Mouse (Mus musculus) right cerebral cortex, adult 2 months (tissue): ENCODE measurements around the gene Fam117a.

Experiments
- DNase-seq, 2 experiments: peaks; one replicate each; pipeline ENCODE4 v3.0.0; 2021 to 2022; ENCODE audit warnings: low spot score in 2 of 2

Gene Fam117a

GRCm38 (mm10) chr11:95365596-95365995 is 28.8 kb downstream of the Fam117a start:
- DNase-seq, result peak; percentile 49 to 62

GRCm38 (mm10) chr11:95366280-95366897 is 29.6 kb downstream of the Fam117a start:
- no peak for DNase-seq

- no peak for DNase-seq
These were observed 30.4 kb downstream of the Fam117a start for GRCm38 (mm10) chr11:95367011-95367735.

GRCm38 (mm10) chr11:95368231-95368823 is 31.5 kb downstream of the Fam117a start:
- DNase-seq, result no peak

GRCm38 (mm10) chr11:95368871-95369270 is 32.1 kb downstream of the Fam117a start:
- no peak for DNase-seq

GRCm38 (mm10) chr11:95369964-95370890 is 33.4 kb downstream of the Fam117a start:
- DNase-seq, result peak in 1 of 2 experiments; percentile 21

GRCm38 (mm10) chr11:95371182-95371581 is 34.4 kb downstream of the Fam117a start:
- no peak for DNase-seq

- DNase-seq, result peak in 1 of 2 experiments; percentile 38
These were observed 42.1 kb downstream of the Fam117a start for GRCm38 (mm10) chr11:95378926-95379325.

- DNase-seq, result no peak
These were observed 42.7 kb downstream of the Fam117a start for GRCm38 (mm10) chr11:95379552-95379951.

- no peak for DNase-seq
These were observed 43.9 kb downstream of the Fam117a start for GRCm38 (mm10) chr11:95380711-95381110.

- DNase-seq, result no peak
These were observed 44.3 kb downstream of the Fam117a start for GRCm38 (mm10) chr11:95381146-95381545.

GRCm38 (mm10) chr11:95383331-95383986 is 46.6 kb downstream of the Fam117a start:
- no peak for DNase-seq

GRCm38 (mm10) chr11:95384004-95384318 is 47.1 kb downstream of the Fam117a start:
- DNase-seq, result no peak

- DNase-seq, result peak; percentile 96 to 99
These were observed 47.6 kb downstream of the Fam117a start, which contains the start of gene Slc35b1 for GRCm38 (mm10) chr11:95384319-95384972. Slc35b1 (plus strand) TSS chr11:95384692.

- no peak for DNase-seq
These were observed 48.1 kb downstream of the Fam117a start for GRCm38 (mm10) chr11:95384973-95385320.

GRCm38 (mm10) chr11:95387354-95387753 is 50.5 kb downstream of the Fam117a start:
- DNase-seq, result no peak

- no peak for DNase-seq
These were observed 52.2 kb downstream of the Fam117a start for GRCm38 (mm10) chr11:95389006-95389405.

GRCm38 (mm10) chr11:95390420-95390819 is 53.6 kb downstream of the Fam117a start:
- no peak for DNase-seq

- DNase-seq, result no peak
These were observed 54.4 kb downstream of the Fam117a start for GRCm38 (mm10) chr11:95391201-95391600.

- no peak for DNase-seq
These were observed 54.9 kb downstream of the Fam117a start for GRCm38 (mm10) chr11:95391743-95392142.

- peak; percentile 42 to 64 for DNase-seq
These were observed 55.4 kb downstream of the Fam117a start for GRCm38 (mm10) chr11:95392223-95392667.
